Mouse (Mus musculus) ZHBTc4 (cell line): ENCODE measurements around the gene Gm9507.
"Not testable (repeated sequence)": the region's sequence is repeated elsewhere in the genome, so short reads cannot be mapped to it uniquely, and the experiment has no call there.

ENCODE experiments used
- DNase-seq: peaks from one replicate; pipeline ENCODE4 v3.0.0-alpha.2; 2011; ENCODE audit warnings: low read depth, low spot score

The Gm9507 gene

DNA sequence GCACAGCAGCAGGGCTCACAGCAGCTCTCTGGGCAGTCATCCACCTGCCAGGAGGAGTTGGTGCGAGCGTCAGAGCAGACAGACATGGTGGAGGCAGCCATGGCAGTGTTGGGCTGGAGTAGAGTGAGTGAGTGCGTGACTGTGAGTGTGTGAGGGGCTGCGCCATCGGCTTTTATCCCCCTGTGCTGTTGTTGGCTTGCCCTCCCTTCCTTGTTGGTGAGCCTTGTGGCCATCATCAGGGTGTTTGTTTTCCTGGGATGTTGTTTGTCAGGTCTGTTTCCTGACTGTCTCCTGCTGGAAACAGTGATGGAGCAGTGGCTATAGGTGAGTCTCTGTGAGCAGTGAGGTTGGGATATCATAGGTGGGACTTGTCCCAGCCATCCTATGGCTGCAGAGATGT, at the start of gene Gm9507:
Gene Gm9507, minus strand, starts transcription at position 101 of the 400 bp plus-strand sequence.
- no peak for DNase-seq

GRCm38 (mm10) chr10:77852559-77852958, 40.9 kb upstream of the Gm9507 start, which contains the start of gene Gm10318:
TSS of gene Gm10318 (plus strand) at chr10:77852859.
- no peak for DNase-seq

- DNase-seq, result no peak
These were observed 35.9 kb upstream of the Gm9507 start for GRCm38 (mm10) chr10:77847538-77847937.

DNA sequence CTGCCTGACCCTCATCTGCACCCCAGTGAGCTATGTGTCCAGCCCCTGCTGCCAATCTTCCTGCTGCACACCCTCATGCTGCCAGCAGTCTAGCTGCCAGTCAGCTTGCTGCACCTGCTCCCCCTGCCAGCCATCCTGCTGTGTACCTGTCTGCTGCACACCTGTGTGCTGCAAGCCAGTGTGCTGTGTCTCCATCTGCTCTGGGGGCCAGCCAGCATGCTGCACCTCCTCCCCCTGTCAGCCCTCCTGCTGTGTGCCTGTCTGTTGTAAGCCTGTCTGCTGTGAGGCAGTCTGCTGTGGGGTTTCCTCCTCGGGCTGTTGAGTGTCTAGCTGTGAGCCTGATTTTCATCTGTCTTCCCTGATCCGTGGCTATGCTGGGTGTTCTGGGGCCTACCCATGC, 35.3 kb upstream of the Gm9507 start:
- DNase-seq, result no peak

DNA sequence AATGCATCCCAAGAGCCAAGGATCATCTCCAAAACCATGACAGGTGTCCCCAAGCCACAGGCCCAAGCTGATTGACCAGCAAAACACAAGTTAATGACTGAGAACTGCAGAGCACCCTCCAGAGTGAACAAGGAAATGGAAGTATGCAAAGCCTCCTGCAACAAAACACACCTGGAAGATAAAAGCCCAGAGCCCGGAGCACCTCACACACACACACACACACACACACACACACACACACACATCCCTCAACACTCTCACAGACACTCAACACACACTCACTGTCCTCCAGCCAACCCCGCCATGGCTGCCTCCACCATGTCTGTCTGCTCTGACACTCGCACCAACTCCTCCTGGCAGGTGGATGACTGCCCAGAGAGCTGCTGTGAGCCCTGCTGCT, 34.9 kb upstream of the Gm9507 start, which contains the start of gene Gm36176:
Gene Gm36176, plus strand, starts transcription at position 301 of the 400 bp plus-strand sequence.
- DNase-seq, result no peak

DNA sequence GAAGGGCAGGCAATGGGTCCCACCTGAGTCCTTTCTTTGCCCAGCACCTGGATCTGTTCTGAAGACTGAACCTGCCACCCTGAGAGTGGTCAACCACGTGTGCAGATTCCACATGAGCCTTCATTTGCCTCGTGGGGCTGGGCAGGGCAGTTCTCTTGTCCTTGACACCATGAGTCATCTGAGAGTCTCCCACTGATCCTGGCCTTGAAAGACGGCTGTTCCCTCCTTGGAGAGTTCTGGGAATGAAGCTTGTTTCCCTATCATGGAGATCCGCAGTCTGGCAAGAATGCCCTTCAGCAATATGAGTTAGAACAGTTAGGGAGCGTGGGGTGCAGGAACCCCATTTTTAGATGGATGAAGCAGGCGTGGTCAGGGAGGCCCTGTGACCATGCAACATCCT, 27.4 kb upstream of the Gm9507 start:
- no peak for DNase-seq

- no peak for DNase-seq
These were observed 24.0 kb upstream of the Gm9507 start, which contains the start of gene Krtap10-10 for GRCm38 (mm10) chr10:77835647-77836046. TSS of gene Krtap10-10 (plus strand) at chr10:77835947.

DNA sequence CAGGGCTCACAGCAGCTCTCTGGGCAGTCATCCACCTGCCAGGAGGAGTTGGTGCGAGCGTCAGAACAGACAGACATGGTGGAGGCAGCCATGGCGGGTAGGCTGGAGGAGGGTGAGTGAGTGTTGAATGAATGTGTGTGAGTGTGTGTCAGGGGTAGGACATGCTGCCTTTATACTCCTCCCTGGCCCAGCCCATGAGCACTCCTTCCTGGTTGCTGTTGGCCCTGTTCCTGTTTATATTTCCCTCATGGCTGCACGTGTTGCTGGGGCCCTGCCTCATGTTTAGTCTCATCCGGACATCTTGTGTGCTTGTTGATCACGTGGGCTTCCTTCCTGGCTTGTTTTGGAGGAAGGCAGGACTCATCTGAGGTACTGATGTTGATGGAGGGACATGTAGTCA, 15.3 kb upstream of the Gm9507 start, which contains the start of gene Krtap10-4:
Gene Krtap10-4, minus strand, starts transcription at position 145 of the 400 bp plus-strand sequence.
- no peak for DNase-seq

GRCm38 (mm10) chr10:77819203-77819602, 7.6 kb upstream of the Gm9507 start:
- no peak for DNase-seq

GRCm38 (mm10) chr10:77818523-77818922, 6.9 kb upstream of the Gm9507 start:
- no peak for DNase-seq

DNA sequence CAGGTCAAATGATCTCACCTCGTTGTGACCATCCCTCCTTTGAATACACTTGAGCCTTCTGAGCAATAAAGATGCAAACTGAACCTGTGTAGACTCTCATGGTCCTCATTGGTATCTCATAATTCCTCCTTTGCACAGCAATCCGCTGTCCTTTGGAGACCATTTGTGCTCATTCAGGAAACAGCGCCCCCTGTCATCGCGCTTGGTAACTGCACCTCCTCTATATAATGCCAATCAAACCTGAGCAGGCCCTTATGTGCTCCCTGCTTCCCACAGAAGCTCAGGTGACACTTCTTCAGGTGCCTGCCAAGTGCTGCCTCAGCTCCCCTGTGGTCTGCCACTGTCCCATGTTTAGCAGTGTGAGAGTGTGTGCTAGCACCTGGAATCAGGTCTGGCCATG, 3.9 kb upstream of the Gm9507 start:
- DNase-seq, result peak; percentile 52

GRCm38 (mm10) chr10:77814382-77814781, 2.7 kb upstream of the Gm9507 start, which contains the start of gene Gm2696:
TSS of gene Gm2696 (plus strand) at chr10:77814682.
- no peak for DNase-seq

DNA sequence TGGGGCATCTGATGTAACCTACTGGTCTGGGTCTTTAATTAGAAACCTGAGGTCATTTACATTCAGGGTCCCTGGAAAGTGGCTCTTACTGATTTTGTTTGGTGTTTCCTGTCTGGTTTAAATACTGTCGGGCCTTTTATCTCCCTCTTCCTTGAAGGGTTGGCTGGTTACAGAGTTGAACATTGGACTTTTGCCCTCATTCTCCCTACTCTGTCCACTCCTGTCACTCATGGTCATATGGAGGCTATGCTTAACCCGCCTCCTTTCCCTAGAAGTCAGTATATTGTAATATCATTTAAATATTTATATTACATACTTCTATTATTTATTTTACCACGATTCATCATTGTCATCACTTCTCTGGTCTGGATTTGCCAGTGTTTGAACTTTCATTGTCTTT, 7.5 kb downstream of the Gm9507 start:
- no peak for DNase-seq

GRCm38 (mm10) chr10:77798921-77799508, 12.6 kb downstream of the Gm9507 start, which contains the start of gene Gm19668:
TSS of gene Gm19668 (minus strand) at chr10:77799133.
- DNase-seq, result no peak

- not testable (repeated sequence) for DNase-seq
These were observed 13.3 kb downstream of the Gm9507 start for GRCm38 (mm10) chr10:77798164-77798920.

- DNase-seq, result no peak
These were observed 14.0 kb downstream of the Gm9507 start for GRCm38 (mm10) chr10:77797677-77798076.

GRCm38 (mm10) chr10:77794976-77795375, 16.7 kb downstream of the Gm9507 start, which contains the start of gene Gm9639:
TSS of gene Gm9639 (minus strand) at chr10:77795076.
- DNase-seq, result no peak

- no peak for DNase-seq
These were observed 23.0 kb downstream of the Gm9507 start for GRCm38 (mm10) chr10:77788621-77789020.

- DNase-seq, result not testable (repeated sequence)
These were observed 23.8 kb downstream of the Gm9507 start, which contains the start of gene Gm7137 for GRCm38 (mm10) chr10:77787876-77788275. TSS of gene Gm7137 (minus strand) at chr10:77788200.

DNA sequence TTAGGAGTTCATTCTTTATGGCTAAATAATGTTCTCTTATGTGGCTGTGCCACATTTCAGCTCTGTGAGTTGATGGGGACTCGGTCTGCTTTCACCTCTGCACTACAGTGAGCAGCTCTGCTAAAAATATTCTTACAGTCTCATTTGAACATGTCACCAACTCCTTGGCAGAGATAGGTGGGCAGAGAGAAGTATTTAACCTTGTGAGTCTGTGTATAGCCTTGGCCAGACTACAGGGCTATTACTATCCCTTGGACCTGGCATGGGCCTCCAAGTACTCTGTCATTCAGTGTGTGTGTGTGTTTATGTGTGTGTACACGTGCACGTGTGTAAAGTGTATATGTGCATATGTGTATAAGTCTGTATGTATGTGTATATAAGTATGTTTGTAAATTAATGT, 28.2 kb downstream of the Gm9507 start:
- DNase-seq, result not testable (repeated sequence)

DNA sequence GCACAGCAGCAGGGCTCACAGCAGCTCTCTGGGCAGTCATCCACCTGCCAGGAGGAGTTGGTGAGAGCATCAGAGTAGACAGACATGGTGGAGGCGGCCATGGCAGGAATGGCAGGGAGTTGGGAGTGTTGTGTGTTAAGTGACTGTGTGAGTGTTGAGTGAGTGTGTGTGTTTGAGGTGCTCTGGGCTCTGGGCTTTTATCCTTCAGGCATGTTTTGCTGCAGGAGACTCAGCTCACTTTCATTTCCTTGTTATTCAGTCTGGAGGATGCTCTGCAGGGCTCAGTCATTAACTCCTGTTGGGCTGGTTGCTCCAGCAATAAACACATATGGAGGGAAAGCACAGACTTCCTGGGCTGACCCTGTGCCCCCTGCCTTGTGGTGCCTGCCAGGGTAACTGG, 29.2 kb downstream of the Gm9507 start, which contains the start of gene Gm3250:
Gene Gm3250, minus strand, starts transcription at position 101 of the 400 bp plus-strand sequence.
- not testable (repeated sequence) for DNase-seq

GRCm38 (mm10) chr10:77776844-77777243, 34.8 kb downstream of the Gm9507 start, which contains the start of gene Gm7138:
TSS of gene Gm7138 (minus strand) at chr10:77776944.
- DNase-seq, result not testable (repeated sequence)
